Mouse (Mus musculus): ENCODE measurements at regions not wholly inside any gene's neighbourhood (a gene's known extent, or its start where the extent isn't known, plus 50 kb on each side); places are given as distances from the start of the nearest gene placed in this dataset.

- H3K4me3 ChIP-seq, result no peak overlapping the region
- 43% methylated on average over 13 of the region's 13 CpGs for WGBS
These were observed 335.9 kb downstream of the Psat1 start for GRCm38 (mm10) chr19:15611137-15611758.

GRCm38 (mm10) chr19:15606440-15606839 lies 340.7 kb downstream of the Psat1 start:
- Histone ChIP-seq H3K4me3 (no peak overlapping the region), H3K4me2 (no peak overlapping the region), H3K27me3 (no peaks in the 10 kb centered on the region), H3K9ac (no peak overlapping the region), H3K36me3 (no peaks in the 10 kb centered on the region), H3K9me3 (no peaks in the 10 kb centered on the region), H3K27ac (no peak overlapping the region), H3K4me1 (no peaks in the 10 kb centered on the region)
- WGBS, result 60% methylated on average over 4 of the region's 4 CpGs
- no peak for ATAC-seq (ENCODE audit: insufficient number of reproducible peaks, low FRiP score, low TSS enrichment, low read depth)

More at GRCm38 (mm10) chr19:15611137-15611758, 335.9 kb downstream of the Psat1 start:
- Histone ChIP-seq H3K9ac (no peak overlapping the region), H3K27me3 (peaks cover 5% of the 10 kb centered on the region; the same call in 1 of the 2 replicates), H3K36me3 (no peaks in the 10 kb centered on the region), H3K27ac (no peak overlapping the region), H3K9me3 (no peaks in the 10 kb centered on the region), H3K4me1 (peaks cover 7% of the 10 kb centered on the region; the same call in 1 of the 2 replicates), H3K4me2 (no peak overlapping the region)
- ATAC-seq (ENCODE audit: insufficient number of reproducible peaks, low FRiP score, low TSS enrichment, low read depth), result no peak

- no peak overlapping the region for H3K4me3 ChIP-seq
- H3K9me3 ChIP-seq, result no peaks in the 10 kb centered on the region
- no peak overlapping the region for H3K9ac ChIP-seq
- no peak for ATAC-seq (ENCODE audit: insufficient number of reproducible peaks, low FRiP score, low TSS enrichment, low read depth)
- no peaks in the 10 kb centered on the region for H3K36me3 ChIP-seq
- H3K27me3 ChIP-seq, result no peaks in the 10 kb centered on the region
- H3K4me2 ChIP-seq, result no peak overlapping the region
- WGBS, result 80% methylated on average over 2 of the region's 2 CpGs
- H3K27ac ChIP-seq, result no peak overlapping the region
- no peaks in the 10 kb centered on the region for H3K4me1 ChIP-seq
These were observed 354.3 kb downstream of the Psat1 start for GRCm38 (mm10) chr19:15592821-15593220.

- no peak overlapping the region for H3K4me2 ChIP-seq
- no peaks in the 10 kb centered on the region for H3K27me3 ChIP-seq
- no peak overlapping the region for H3K9ac ChIP-seq
- H3K4me1 ChIP-seq, result no peaks in the 10 kb centered on the region; the same call in 1 of the 2 replicates
- ATAC-seq (ENCODE audit: insufficient number of reproducible peaks, low FRiP score, low TSS enrichment, low read depth), result no peak
- 71% methylated on average over 15 of the region's 15 CpGs for WGBS
- no peaks in the 10 kb centered on the region for H3K36me3 ChIP-seq
- no peaks in the 10 kb centered on the region for H3K9me3 ChIP-seq
- no peak overlapping the region for H3K27ac ChIP-seq
- H3K4me3 ChIP-seq, result no peak overlapping the region
These were observed 363.1 kb downstream of the Psat1 start for GRCm38 (mm10) chr19:15583782-15584693.

- H3K36me3 ChIP-seq, result no peaks in the 10 kb centered on the region
- no peaks in the 10 kb centered on the region; the same call in 1 of the 2 replicates for H3K4me1 ChIP-seq
- no peak overlapping the region for H3K4me3 ChIP-seq
- 83% methylated on average over 8 of the region's 8 CpGs for WGBS
- no peak for ATAC-seq (ENCODE audit: insufficient number of reproducible peaks, low FRiP score, low TSS enrichment, low read depth)
- H3K27me3 ChIP-seq, result no peaks in the 10 kb centered on the region
- no peak overlapping the region for H3K4me2 ChIP-seq
- H3K27ac ChIP-seq, result no peak overlapping the region
- H3K9me3 ChIP-seq, result no peaks in the 10 kb centered on the region
- no peak overlapping the region for H3K9ac ChIP-seq
These were observed 363.9 kb downstream of the Psat1 start for GRCm38 (mm10) chr19:15583106-15583781.

- no peak overlapping the region for H3K4me3 ChIP-seq
- no peak overlapping the region for H3K4me2 ChIP-seq
- H3K36me3 ChIP-seq, result no peaks in the 10 kb centered on the region
- H3K9ac ChIP-seq, result no peak overlapping the region
- H3K27ac ChIP-seq, result no peak overlapping the region
- H3K27me3 ChIP-seq, result no peaks in the 10 kb centered on the region
- ATAC-seq (ENCODE audit: insufficient number of reproducible peaks, low FRiP score, low TSS enrichment, low read depth), result no peak
- H3K4me1 ChIP-seq, result no peaks in the 10 kb centered on the region
- H3K9me3 ChIP-seq, result no peaks in the 10 kb centered on the region
- 79% methylated on average over 9 of the region's 9 CpGs for WGBS
These were observed 375.9 kb downstream of the Psat1 start for GRCm38 (mm10) chr19:15571204-15571603.

- no peak for ATAC-seq (ENCODE audit: insufficient number of reproducible peaks, low FRiP score, low TSS enrichment, low read depth)
- 76% methylated on average over 5 of the region's 5 CpGs for WGBS
- no peaks in the 10 kb centered on the region for H3K9me3 ChIP-seq
These were observed 385.6 kb downstream of the Psat1 start for GRCm38 (mm10) chr19:15561511-15561910.

GRCm38 (mm10) chr19:15553953-15554352 lies 393.2 kb downstream of the Psat1 start:
- Histone ChIP-seq H3K4me3 (no peak overlapping the region), H3K36me3 (no peaks in the 10 kb centered on the region), H3K27me3 (no peaks in the 10 kb centered on the region), H3K9me3 (no peaks in the 10 kb centered on the region), H3K4me1 (no peaks in the 10 kb centered on the region), H3K27ac (no peak overlapping the region), H3K4me2 (no peak overlapping the region), H3K9ac (no peak overlapping the region)
- ATAC-seq (ENCODE audit: insufficient number of reproducible peaks, low FRiP score, low TSS enrichment, low read depth), result no peak
- 31% methylated on average over 8 of the region's 8 CpGs for WGBS

More at GRCm38 (mm10) chr19:15561511-15561910, 385.6 kb downstream of the Psat1 start:
- no peaks in the 10 kb centered on the region for H3K36me3 ChIP-seq
- H3K4me2 ChIP-seq, result no peak overlapping the region
- no peaks in the 10 kb centered on the region for H3K27me3 ChIP-seq
- H3K4me1 ChIP-seq, result no peaks in the 10 kb centered on the region
- H3K9ac ChIP-seq, result no peak overlapping the region
- H3K4me3 ChIP-seq, result no peak overlapping the region
- no peak overlapping the region for H3K27ac ChIP-seq

GRCm38 (mm10) chr19:15517853-15518252 lies 429.3 kb downstream of the Psat1 start:
- H3K27me3 ChIP-seq, result no peaks in the 10 kb centered on the region; the same call in 1 of the 2 replicates
- H3K9ac ChIP-seq, result no peak overlapping the region
- ATAC-seq (ENCODE audit: insufficient number of reproducible peaks, low FRiP score, low TSS enrichment, low read depth), result no peak
- no peaks in the 10 kb centered on the region for H3K4me1 ChIP-seq
- no peaks in the 10 kb centered on the region for H3K36me3 ChIP-seq
- no peaks in the 10 kb centered on the region for H3K9me3 ChIP-seq
- no peak overlapping the region for H3K4me2 ChIP-seq
- no peak overlapping the region for H3K27ac ChIP-seq
- WGBS, result 62% methylated on average over 3 of the region's 3 CpGs
- H3K4me3 ChIP-seq, result no peak overlapping the region

- no peak overlapping the region for H3K9ac ChIP-seq
- H3K4me3 ChIP-seq, result no peak overlapping the region
- H3K4me2 ChIP-seq, result no peak overlapping the region
- ATAC-seq (ENCODE audit: insufficient number of reproducible peaks, low FRiP score, low TSS enrichment, low read depth), result no peak
- WGBS, result 36% methylated on average over 17 of the region's 17 CpGs
- no peaks in the 10 kb centered on the region; the same call in 1 of the 2 replicates for H3K27me3 ChIP-seq
- no peaks in the 10 kb centered on the region for H3K36me3 ChIP-seq
- H3K9me3 ChIP-seq, result no peaks in the 10 kb centered on the region
- H3K27ac ChIP-seq, result no peak overlapping the region
- no peaks in the 10 kb centered on the region for H3K4me1 ChIP-seq
These were observed 430.4 kb downstream of the Psat1 start for GRCm38 (mm10) chr19:15516566-15517305.

- H3K4me2 ChIP-seq, result no peak overlapping the region
- no peak for ATAC-seq (ENCODE audit: insufficient number of reproducible peaks, low FRiP score, low TSS enrichment, low read depth)
- H3K27me3 ChIP-seq, result no peaks in the 10 kb centered on the region; the same call in 1 of the 2 replicates
- H3K9ac ChIP-seq, result no peak overlapping the region
- H3K36me3 ChIP-seq, result no peaks in the 10 kb centered on the region
- no peaks in the 10 kb centered on the region for H3K4me1 ChIP-seq
- no peaks in the 10 kb centered on the region for H3K9me3 ChIP-seq
- no peak overlapping the region for H3K4me3 ChIP-seq
- H3K27ac ChIP-seq, result no peak overlapping the region
- WGBS, result 66% methylated on average over 4 of the region's 4 CpGs
These were observed 433.9 kb downstream of the Psat1 start for GRCm38 (mm10) chr19:15513197-15513596.

Measured in limb, embryonic 15.5 days (tissue).